In genomic region chr1:161980046-161980445, GRCm38 (mm10) we compare ENCODE assay signal across 23 mouse cellular contexts. TPM values are rescaled to one million over a fixed set of nuclear protein-coding genes. Genes with fewer than 3 reads are reported as not detected.
DNase-seq lines count a peak whose midpoint lies in the region; ATAC-seq and TF ChIP-seq lines count a peak whose summit lies in the region.
"Had no signal": no experiment of that assay in that cellular context is flagged by ENCODE, and none has a peak within 500 bp of the region (broad histone marks: within the 10 kb centered on the region; RNA-seq: fewer than 3 reads in every experiment).

No protein-coding gene starts in this region.

- DNase-seq in midbrain, embryonic 11.5 days (ENCODE audit: low spot score, missing footprints) = peak; percentile 77
- peak; percentile 41 for DNase-seq in limb, embryonic 14.5 days (ENCODE audit: low spot score)
- no peak for DNase-seq in thymus, postnatal 25 days
- DNase-seq in embryo, embryonic 11 days = no peak
- DNase-seq in layer of hippocampus, postnatal 25 days (ENCODE audit: extremely low spot score in 1 of 2, low spot score in 1 of 2) = no peak
- DNase-seq: adrenal gland, adult 2 months; adrenal gland, postnatal 25 days; cerebellum, adult 18-20 months; cerebellum, adult 9-11 months; cerebellum, postnatal 36 days; gastrocnemius, postnatal 10 days; heart, adult 18-20 months; heart, postnatal 10 days; heart, postnatal 4 days had no signal

- no peak overlapping the region for H3K4me2 ChIP-seq in midbrain, embryonic 11.5 days
- H3K4me2 ChIP-seq in midbrain, embryonic 15.5 days = no peak overlapping the region
- no peak overlapping the region for H3K4me2 ChIP-seq in limb, embryonic 14.5 days (replicated peaks; ENCODE audit: low read depth, low read length, severe bottlenecking)
- H3K4me2 ChIP-seq: forebrain, embryonic 12.5 days; hindbrain, embryonic 12.5 days had no signal

- H3K9me3 ChIP-seq in midbrain, embryonic 11.5 days (ENCODE audit: control insufficient read depth, low read length) = no peaks in the 10 kb centered on the region
- no peaks in the 10 kb centered on the region for H3K9me3 ChIP-seq in midbrain, embryonic 15.5 days
- no peaks in the 10 kb centered on the region for H3K9me3 ChIP-seq in limb, embryonic 14.5 days (ENCODE audit: control insufficient read depth, low read length)
- H3K9me3 ChIP-seq: forebrain, embryonic 12.5 days; heart, embryonic 10.5 days; hindbrain, embryonic 12.5 days had no signal

- no peaks in the 10 kb centered on the region for H3K36me3 ChIP-seq in midbrain, embryonic 11.5 days (ENCODE audit: control insufficient read depth, insufficient read depth, low read length)
- no peaks in the 10 kb centered on the region for H3K36me3 ChIP-seq in midbrain, embryonic 15.5 days (replicated peaks)
- no peaks in the 10 kb centered on the region for H3K36me3 ChIP-seq in limb, embryonic 14.5 days (ENCODE audit: control insufficient read depth, insufficient read depth, low read length)
- H3K36me3 ChIP-seq: forebrain, embryonic 12.5 days; heart, embryonic 10.5 days; hindbrain, embryonic 12.5 days had no signal

- H3K9ac ChIP-seq in midbrain, embryonic 11.5 days (ENCODE audit: low read length) = no peak overlapping the region
- H3K9ac ChIP-seq in midbrain, embryonic 15.5 days = no peak overlapping the region
- no peak overlapping the region for H3K9ac ChIP-seq in limb, embryonic 14.5 days (ENCODE audit: low read depth, low read length, severe bottlenecking)
- H3K9ac ChIP-seq: forebrain, embryonic 12.5 days; hindbrain, embryonic 12.5 days had no signal

- H3K27me3 ChIP-seq in midbrain, embryonic 11.5 days (ENCODE audit: control insufficient read depth, insufficient read depth, low read length) = no peaks in the 10 kb centered on the region; the same call in 1 of the 2 replicates
- H3K27me3 ChIP-seq in midbrain, embryonic 15.5 days (replicated peaks) = no peaks in the 10 kb centered on the region
- H3K27me3 ChIP-seq in limb, embryonic 14.5 days (ENCODE audit: control insufficient read depth, insufficient read depth, low read length) = no peaks in the 10 kb centered on the region
- H3K27me3 ChIP-seq: CH12.LX; forebrain, embryonic 12.5 days; hindbrain, embryonic 12.5 days had no signal

- TF ChIP-seq POLR2A in embryonic fibroblast, embryonic 13.5 days (IDR thresholded peaks at IDR 0.05; ENCODE audit: low read depth, low read length) = no peak
- no peak for TF ChIP-seq POLR2A in limb, embryonic 14.5 days (IDR thresholded peaks at IDR 0.05; ENCODE audit: borderline replicate concordance, extremely low read depth, insufficient read depth, insufficient read length)

- no peak for ATAC-seq in midbrain, embryonic 11.5 days (ENCODE audit: low FRiP score)
- no peak for ATAC-seq in midbrain, embryonic 15.5 days (replicated peaks)
- no peak for ATAC-seq in limb, embryonic 14.5 days (ENCODE audit: low FRiP score, low read depth)
- ATAC-seq: forebrain, embryonic 16.5 days; hindbrain, postnatal 0 days had no signal

- H3K4me3 ChIP-seq in midbrain, embryonic 11.5 days (ENCODE audit: low read depth, low read length) = no peak overlapping the region
- H3K4me3 ChIP-seq in midbrain, embryonic 15.5 days = no peak overlapping the region
- no peak overlapping the region for H3K4me3 ChIP-seq in embryonic fibroblast, embryonic 13.5 days (ENCODE audit: insufficient read depth, low read length)
- H3K4me3 ChIP-seq in limb, embryonic 14.5 days (replicated peaks; ENCODE audit: low read length) = no peak overlapping the region
- H3K4me3 ChIP-seq: forebrain, embryonic 12.5 days; heart, embryonic 10.5 days; hindbrain, embryonic 12.5 days had no signal

- no peak overlapping the region for H3K27ac ChIP-seq in midbrain, embryonic 11.5 days (ENCODE audit: low read depth, low read length)
- H3K27ac ChIP-seq in midbrain, embryonic 15.5 days = no peak overlapping the region
- peak overlapping the region; percentile 64 for H3K27ac ChIP-seq in embryonic fibroblast, embryonic 13.5 days (ENCODE audit: insufficient read depth, low read length)
- H3K27ac ChIP-seq in limb, embryonic 14.5 days (replicated peaks; ENCODE audit: low read depth, low read length) = peak overlapping the region; percentile 83; the same call in 1 of the 2 replicates
- H3K27ac ChIP-seq: forebrain, embryonic 12.5 days; heart, embryonic 10.5 days; hindbrain, embryonic 12.5 days; hindbrain, postnatal 0 days had no signal

- TF ChIP-seq CTCF in embryonic fibroblast, embryonic 13.5 days (IDR thresholded peaks at IDR 0.05; ENCODE audit: borderline replicate concordance, insufficient read depth, low read length) = no peak

- H3K4me1 ChIP-seq in midbrain, embryonic 11.5 days (ENCODE audit: control insufficient read depth, insufficient read depth, low read length) = no peaks in the 10 kb centered on the region
- H3K4me1 ChIP-seq in midbrain, embryonic 15.5 days = 0 out of 2 replicates have a peak, but pooled peaks cover 4% of the 10 kb centered on the region
- peaks cover 21% of the 10 kb centered on the region for H3K4me1 ChIP-seq in embryonic fibroblast, embryonic 13.5 days (ENCODE audit: control insufficient read depth, insufficient read depth, low read length)
- H3K4me1 ChIP-seq in limb, embryonic 14.5 days (ENCODE audit: control insufficient read depth, insufficient read depth, low read length) = peaks cover 69% of the 10 kb centered on the region
- H3K4me1 ChIP-seq: forebrain, embryonic 12.5 days had no signal

- WGBS in midbrain, embryonic 11.5 days = 78% methylated on average over 2 of the region's 2 CpGs
- 80% methylated on average over 2 of the region's 2 CpGs for WGBS in midbrain, embryonic 15.5 days
- 56% methylated on average over 2 of the region's 2 CpGs for WGBS in limb, embryonic 14.5 days

RNA-seq across cellular contexts. Expression of gene 4930558K02Rik, which starts 0.6 kb away (rescaled TPM):
- polyA plus RNA-seq in midbrain, embryonic 11.5 days (2014; fragmentation: Nextera tagmentation; extraction: Ambion mirVana) = not detected in 2 replicates
- 0.22 TPM in 1 of 2 replicates, not detected in the other for polyA plus RNA-seq in midbrain, embryonic 15.5 days (2015; fragmentation: Nextera tagmentation; extraction: Ambion mirVana)
- not detected in 2 replicates for polyA plus RNA-seq in embryonic fibroblast, embryonic 13.5 days (2011; ENCODE audit: insufficient read length, low read depth, missing spikeins)
- polyA plus RNA-seq in limb, embryonic 14.5 days (2012; rRNA removed) = not detected in 2 replicates
- not detected in 2 replicates for polyA plus RNA-seq in limb, embryonic 14.5 days (2014; fragmentation: Nextera tagmentation; extraction: Ambion mirVana)
- not detected for total RNA-seq in layer of hippocampus, postnatal 25 days (2021)
- total RNA-seq: adrenal gland, adult 2 months; adrenal gland, postnatal 25 days; CH12.LX; gastrocnemius, postnatal 10 days; heart, adult 18-20 months; heart, postnatal 10 days; heart, postnatal 4 days; hindbrain, postnatal 0 days had no signal
- polyA plus RNA-seq: adrenal gland, adult 2 months; forebrain, embryonic 12.5 days; forebrain, embryonic 16.5 days; heart, embryonic 10.5 days; heart, embryonic 14.5 days; hindbrain, embryonic 12.5 days had no signal

RNA-seq across cellular contexts. Expression of gene Pigc, which starts 11.1 kb away (rescaled TPM):
- polyA plus RNA-seq in midbrain, embryonic 11.5 days (2014; fragmentation: Nextera tagmentation; extraction: Ambion mirVana) = 33.3 and 35.7 TPM in 2 replicates
- polyA plus RNA-seq in midbrain, embryonic 15.5 days (2015; fragmentation: Nextera tagmentation; extraction: Ambion mirVana) = 35.1 and 38.2 TPM in 2 replicates
- polyA plus RNA-seq in embryonic fibroblast, embryonic 13.5 days (2011; ENCODE audit: insufficient read length, low read depth, missing spikeins) = 31.0 and 38.6 TPM in 2 replicates
- polyA plus RNA-seq in limb, embryonic 14.5 days (2012; rRNA removed) = 36.9 and 45.4 TPM in 2 replicates
- polyA plus RNA-seq in limb, embryonic 14.5 days (2014; fragmentation: Nextera tagmentation; extraction: Ambion mirVana) = 51.3 and 52.8 TPM in 2 replicates
- 10 to 100 TPM; 14.7 to 16.3 TPM for total RNA-seq in layer of hippocampus, postnatal 25 days (2021)

Comparison
In these comparisons a context has a peak if more than half of its experiments do, and no peak if none do; other contexts are left out.
1. DNase-seq: peak in midbrain, embryonic 11.5 days (single experiment) and limb, embryonic 14.5 days (single experiment); none in thymus, postnatal 25 days (single experiment), embryo, embryonic 11 days (single experiment) and layer of hippocampus, postnatal 25 days (0 of 2).
2. H3K27ac ChIP-seq: peak in embryonic fibroblast, embryonic 13.5 days (single experiment) and limb, embryonic 14.5 days (single experiment); none in midbrain, embryonic 11.5 days (single experiment) and midbrain, embryonic 15.5 days (single experiment).